Mouse (Mus musculus): Measurements from ENCODE around the gene Ptpre. TPM values are rescaled to one million over a fixed set of nuclear protein-coding genes. Genes with fewer than 3 reads are reported as not detected.
"Not testable (repeated sequence)": the region's sequence is repeated elsewhere in the genome, so short reads cannot be mapped to it uniquely, and the experiment has no call there.

Gene Ptpre
- polyA plus RNA-seq, 1 experiment from 2014 or later, result 3.0 TPM

DNA sequence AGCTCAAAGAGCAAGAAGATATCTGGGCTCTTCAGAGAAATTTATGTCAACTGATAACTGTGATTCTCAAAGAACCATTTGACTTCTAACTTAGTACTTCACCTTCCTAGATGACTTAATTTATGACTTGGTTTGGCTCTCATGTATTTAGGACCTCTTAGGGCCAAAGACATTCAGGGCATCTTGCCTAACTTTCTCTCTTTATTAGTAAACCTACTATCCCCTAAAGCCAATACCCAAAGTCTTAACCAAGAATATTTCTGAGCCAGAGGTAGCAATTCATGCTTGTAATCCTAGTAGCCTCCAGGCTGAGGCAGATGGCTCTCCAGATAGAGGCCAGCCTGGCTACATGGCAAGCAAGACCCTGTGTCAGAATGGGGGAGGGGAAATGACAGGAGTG is 123.0 kb downstream of the Ptpre start:
- Histone ChIP-seq H3K4me2 (ENCODE audit: low read depth, low read length) (no peak overlapping the region), H3K9me3 (replicated peaks; ENCODE audit: control insufficient read depth, low read length) (no peaks in the 10 kb centered on the region), H3K36me3 (ENCODE audit: control insufficient read depth, insufficient read depth) (no peaks in the 10 kb centered on the region), H3K27me3 (ENCODE audit: control insufficient read depth, insufficient read depth, low read depth, low read length) (no peaks in the 10 kb centered on the region), H3K4me1 (ENCODE audit: control insufficient read depth, low read depth, low read length) (no peaks in the 10 kb centered on the region), H3K4me3 (ENCODE audit: low read depth, low read length) (no peak overlapping the region), H3K27ac (ENCODE audit: low read length) (no peak overlapping the region), H3K9ac (ENCODE audit: low read depth, low read length) (no peak overlapping the region)
- no peak for ATAC-seq (ENCODE audit: low read depth)

DNA sequence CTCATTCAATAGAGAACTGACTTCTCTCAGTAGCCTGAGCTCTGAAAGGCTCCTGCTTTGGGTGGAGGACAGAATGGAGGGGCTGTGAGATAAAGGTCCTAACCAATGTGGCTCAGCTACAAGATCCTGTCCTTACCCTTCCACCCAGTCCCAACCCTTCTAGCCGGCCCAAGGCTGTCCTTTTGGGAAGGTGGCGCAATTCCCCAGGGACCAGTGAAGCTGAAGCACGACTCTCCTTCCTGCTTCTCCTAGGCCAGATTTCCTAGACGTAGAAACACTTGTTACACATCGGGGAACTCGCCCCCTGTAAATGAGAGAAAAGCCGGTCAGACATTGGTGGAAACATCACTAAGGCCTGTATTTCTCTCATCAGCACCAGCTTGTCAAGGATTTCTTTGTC is 126.9 kb downstream of the Ptpre start:
- no peak overlapping the region for H3K9ac ChIP-seq (ENCODE audit: low read depth, low read length)
- no peaks in the 10 kb centered on the region for H3K27me3 ChIP-seq (ENCODE audit: control insufficient read depth, insufficient read depth, low read depth, low read length)
- no peaks in the 10 kb centered on the region for H3K4me1 ChIP-seq (ENCODE audit: control insufficient read depth, low read depth, low read length)
- 63% methylated on average over 7 of the region's 7 CpGs for WGBS (ENCODE audit: insufficient replicate concordance)
- no peaks in the 10 kb centered on the region for H3K36me3 ChIP-seq (ENCODE audit: control insufficient read depth, insufficient read depth)
- no peak for ATAC-seq (ENCODE audit: low read depth)
- no peak overlapping the region for H3K4me2 ChIP-seq (ENCODE audit: low read depth, low read length)
- H3K4me3 ChIP-seq (ENCODE audit: low read depth, low read length), result no peak overlapping the region
- no peak overlapping the region for H3K27ac ChIP-seq (ENCODE audit: low read length)
- no peaks in the 10 kb centered on the region for H3K9me3 ChIP-seq (replicated peaks; ENCODE audit: control insufficient read depth, low read length)

DNA sequence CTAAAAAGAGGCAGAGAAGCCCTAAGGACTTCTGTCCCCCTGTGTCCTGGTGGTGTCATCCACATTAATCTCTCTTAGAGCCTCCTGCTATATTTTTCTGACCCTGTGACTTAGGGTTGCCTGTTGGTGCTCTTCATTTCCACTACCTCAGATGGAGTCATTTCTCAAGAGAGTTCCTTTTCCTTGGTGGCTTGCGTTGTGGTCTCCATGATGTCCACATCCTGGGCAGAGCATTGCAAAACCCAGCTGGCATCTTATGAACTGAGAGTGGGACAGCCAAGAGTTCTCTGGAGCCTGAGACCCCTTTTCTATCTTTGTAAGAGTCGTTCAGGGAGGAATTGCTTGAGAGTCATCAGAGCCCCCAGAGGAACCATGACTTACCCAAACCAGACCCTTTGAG is 129.0 kb downstream of the Ptpre start:
- H3K27me3 ChIP-seq (ENCODE audit: control insufficient read depth, insufficient read depth, low read depth, low read length), result no peaks in the 10 kb centered on the region
- no peak overlapping the region for H3K4me2 ChIP-seq (ENCODE audit: low read depth, low read length)
- WGBS (ENCODE audit: insufficient replicate concordance), result 61% methylated on average over 2 of the region's 2 CpGs
- no peak for ATAC-seq (ENCODE audit: low read depth)
- H3K27ac ChIP-seq (ENCODE audit: low read length), result no peak overlapping the region
- no peaks in the 10 kb centered on the region for H3K4me1 ChIP-seq (ENCODE audit: control insufficient read depth, low read depth, low read length)
- no peak overlapping the region for H3K9ac ChIP-seq (ENCODE audit: low read depth, low read length)
- H3K4me3 ChIP-seq (ENCODE audit: low read depth, low read length), result no peak overlapping the region
- no peaks in the 10 kb centered on the region for H3K36me3 ChIP-seq (ENCODE audit: control insufficient read depth, insufficient read depth)
- no peaks in the 10 kb centered on the region for H3K9me3 ChIP-seq (replicated peaks; ENCODE audit: control insufficient read depth, low read length)

DNA sequence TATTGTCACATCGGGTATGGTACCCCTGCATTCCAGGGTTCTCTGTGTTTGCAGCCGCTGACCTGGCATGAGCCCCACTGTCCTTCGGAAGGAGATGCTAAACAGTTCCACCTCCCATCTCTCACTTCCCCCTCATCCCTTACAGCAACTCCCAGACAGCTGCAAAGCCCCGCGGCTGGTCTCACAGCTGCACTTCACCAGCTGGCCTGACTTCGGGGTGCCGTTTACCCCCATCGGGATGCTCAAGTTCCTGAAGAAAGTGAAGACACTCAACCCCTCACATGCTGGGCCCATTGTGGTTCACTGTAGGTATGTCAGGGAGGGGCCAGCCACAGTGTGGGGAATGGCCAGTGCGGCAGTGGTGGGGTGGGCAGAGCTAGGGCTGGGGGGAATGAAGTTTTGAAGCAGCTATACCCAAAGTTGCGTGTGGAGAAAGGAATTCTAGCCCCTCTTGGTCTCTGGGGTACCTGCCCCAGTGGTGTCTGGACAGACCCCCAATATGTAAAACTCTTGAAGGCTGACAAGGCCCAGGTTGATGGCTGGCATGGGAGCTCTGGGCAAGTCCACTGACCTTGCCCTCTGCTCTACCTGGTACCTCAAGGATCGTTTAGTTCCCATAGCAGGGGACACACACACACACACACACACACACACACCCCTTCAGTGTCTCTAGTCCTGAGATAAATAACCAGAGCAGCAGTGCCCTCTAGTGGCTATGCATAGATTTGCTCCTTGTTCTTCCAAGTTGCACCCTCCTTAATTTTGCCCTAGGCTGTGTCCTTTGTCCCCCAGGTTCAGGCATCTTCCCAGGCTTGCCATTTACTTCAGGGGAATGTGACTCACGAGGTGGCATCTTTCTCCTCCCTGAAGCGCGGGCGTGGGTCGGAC is 131.8 kb downstream of the Ptpre start:
- Histone ChIP-seq H3K27ac (ENCODE audit: low read length) (no peak overlapping the region), H3K9me3 (replicated peaks; ENCODE audit: control insufficient read depth, low read length) (no peaks in the 10 kb centered on the region), H3K9ac (ENCODE audit: low read depth, low read length) (no peak overlapping the region), H3K36me3 (ENCODE audit: control insufficient read depth, insufficient read depth) (no peaks in the 10 kb centered on the region), H3K4me1 (ENCODE audit: control insufficient read depth, low read depth, low read length) (no peaks in the 10 kb centered on the region), H3K4me3 (ENCODE audit: low read depth, low read length) (no peak overlapping the region), H3K27me3 (ENCODE audit: control insufficient read depth, insufficient read depth, low read depth, low read length) (no peaks in the 10 kb centered on the region), H3K4me2 (ENCODE audit: low read depth, low read length) (no peak overlapping the region)
- ATAC-seq (ENCODE audit: low read depth), result 0 out of 2 replicates have a peak, but pooled peaks have one; percentile 25
- 53% methylated on average over 16 of the region's 16 CpGs for WGBS (ENCODE audit: insufficient replicate concordance)

DNA sequence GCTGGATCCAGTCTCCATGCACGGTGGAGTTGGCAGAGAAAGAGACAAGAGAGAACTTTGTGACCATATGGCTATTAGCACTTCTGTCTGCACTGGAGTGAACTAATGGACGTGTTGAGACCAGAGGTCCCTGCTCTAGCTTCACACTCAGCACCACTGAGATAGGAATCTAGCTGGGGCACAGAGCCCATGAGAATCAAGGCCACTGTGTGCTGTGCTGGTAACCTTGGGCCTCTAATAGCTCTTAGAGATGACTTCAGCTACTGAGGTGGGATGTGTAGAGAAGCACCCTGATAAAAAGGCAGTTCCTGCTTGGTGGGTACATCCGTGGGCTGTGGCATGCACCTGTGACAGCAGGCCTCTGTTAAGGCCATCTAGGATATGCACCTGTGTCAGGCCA is 136.3 kb downstream of the Ptpre start:
- ATAC-seq (ENCODE audit: low read depth), result no peak
- Histone ChIP-seq H3K4me3 (ENCODE audit: low read depth, low read length) (no peak overlapping the region), H3K27ac (ENCODE audit: low read length) (no peak overlapping the region), H3K9ac (ENCODE audit: low read depth, low read length) (no peak overlapping the region), H3K9me3 (replicated peaks; ENCODE audit: control insufficient read depth, low read length) (no peaks in the 10 kb centered on the region), H3K4me1 (ENCODE audit: control insufficient read depth, low read depth, low read length) (no peaks in the 10 kb centered on the region), H3K36me3 (ENCODE audit: control insufficient read depth, insufficient read depth) (no peaks in the 10 kb centered on the region), H3K27me3 (ENCODE audit: control insufficient read depth, insufficient read depth, low read depth, low read length) (no peaks in the 10 kb centered on the region), H3K4me2 (ENCODE audit: low read depth, low read length) (no peak overlapping the region)
- WGBS (ENCODE audit: insufficient replicate concordance), result 61% methylated on average over 3 of the region's 3 CpGs

DNA sequence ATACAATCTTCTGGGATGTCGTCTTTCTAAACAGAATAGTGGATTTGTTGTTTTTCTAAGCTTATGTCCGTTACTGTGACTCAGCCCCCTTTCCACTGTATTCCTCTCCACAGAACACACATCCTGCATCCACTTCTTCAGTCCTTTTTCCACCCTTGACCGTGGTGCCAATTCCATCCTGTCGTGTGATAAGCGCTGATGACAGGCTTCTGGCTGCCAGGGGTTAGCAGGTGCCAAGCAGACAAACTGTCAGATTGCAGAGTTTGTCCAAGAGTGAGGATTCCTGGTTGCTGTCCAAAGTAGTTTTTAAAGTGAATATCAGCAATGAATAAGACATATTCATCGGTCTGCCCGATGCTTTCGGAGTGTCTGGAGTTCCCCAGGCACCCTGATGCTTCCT is 139.4 kb downstream of the Ptpre start:
- Histone ChIP-seq H3K4me3 (ENCODE audit: low read depth, low read length) (no peak overlapping the region), H3K27ac (ENCODE audit: low read length) (no peak overlapping the region), H3K9me3 (replicated peaks; ENCODE audit: control insufficient read depth, low read length) (no peaks in the 10 kb centered on the region), H3K4me2 (ENCODE audit: low read depth, low read length) (no peak overlapping the region), H3K27me3 (ENCODE audit: control insufficient read depth, insufficient read depth, low read depth, low read length) (no peaks in the 10 kb centered on the region), H3K9ac (ENCODE audit: low read depth, low read length) (no peak overlapping the region), H3K4me1 (ENCODE audit: control insufficient read depth, low read depth, low read length) (no peaks in the 10 kb centered on the region), H3K36me3 (ENCODE audit: control insufficient read depth, insufficient read depth) (no peaks in the 10 kb centered on the region)
- 71% methylated on average over 8 of the region's 8 CpGs for WGBS (ENCODE audit: insufficient replicate concordance)
- no peak for ATAC-seq (ENCODE audit: low read depth)

DNA sequence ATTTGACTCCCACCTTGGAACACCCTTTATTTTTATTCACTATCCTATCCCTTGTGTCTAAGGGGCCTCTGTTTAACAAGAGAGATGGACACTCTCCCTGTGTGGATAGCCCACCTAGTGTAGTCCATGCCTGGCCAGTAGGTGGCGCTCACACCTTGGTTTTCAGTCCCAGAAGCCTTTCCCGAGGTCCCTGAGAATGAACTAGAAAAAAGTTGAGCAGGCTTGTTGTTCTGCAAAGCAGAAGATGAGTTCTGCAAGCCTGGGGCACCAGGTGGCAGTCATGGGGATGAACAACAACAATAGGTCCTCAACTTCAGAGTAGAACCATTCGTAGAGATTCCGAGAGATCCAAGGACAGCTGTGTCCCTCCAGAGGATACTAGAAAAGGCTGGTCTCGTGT is 143.1 kb downstream of the Ptpre start:
- no peak overlapping the region for H3K9ac ChIP-seq (ENCODE audit: low read depth, low read length)
- 62% methylated on average over 5 of the region's 5 CpGs for WGBS (ENCODE audit: insufficient replicate concordance)
- H3K9me3 ChIP-seq (replicated peaks; ENCODE audit: control insufficient read depth, low read length), result no peaks in the 10 kb centered on the region
- H3K27me3 ChIP-seq (ENCODE audit: control insufficient read depth, insufficient read depth, low read depth, low read length), result no peaks in the 10 kb centered on the region
- ATAC-seq (ENCODE audit: low read depth), result 0 out of 2 replicates have a peak, but pooled peaks have one; percentile 22
- H3K36me3 ChIP-seq (ENCODE audit: control insufficient read depth, insufficient read depth), result peaks cover 9% of the 10 kb centered on the region
- no peaks in the 10 kb centered on the region for H3K4me1 ChIP-seq (ENCODE audit: control insufficient read depth, low read depth, low read length)
- H3K4me3 ChIP-seq (ENCODE audit: low read depth, low read length), result no peak overlapping the region
- H3K27ac ChIP-seq (ENCODE audit: low read length), result no peak overlapping the region
- no peak overlapping the region for H3K4me2 ChIP-seq (ENCODE audit: low read depth, low read length)

DNA sequence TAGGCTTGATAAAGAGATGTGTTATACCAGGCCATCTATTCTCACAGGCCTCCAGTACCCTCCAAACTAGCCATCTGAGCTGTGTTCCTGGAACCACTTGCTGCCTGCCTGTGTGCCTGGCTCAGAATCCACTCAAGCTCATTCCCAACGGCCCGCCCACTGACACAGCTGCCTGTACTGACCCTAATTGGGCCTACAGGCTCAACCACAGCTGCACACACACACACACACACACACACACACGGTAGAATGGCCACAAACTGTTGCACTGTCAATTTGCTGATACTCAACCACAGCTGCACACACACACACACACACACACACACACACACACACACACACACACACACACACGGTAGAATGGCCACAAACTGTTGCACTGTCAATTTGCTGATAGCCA is 146.8 kb downstream of the Ptpre start:
- not testable (repeated sequence) for H3K27ac ChIP-seq (ENCODE audit: low read length); ATAC-seq (ENCODE audit: low read depth); H3K27me3 ChIP-seq (ENCODE audit: control insufficient read depth, insufficient read depth, low read depth, low read length); H3K4me2 ChIP-seq (ENCODE audit: low read depth, low read length); H3K9ac ChIP-seq (ENCODE audit: low read depth, low read length); H3K4me1 ChIP-seq (ENCODE audit: control insufficient read depth, low read depth, low read length); H3K4me3 ChIP-seq (ENCODE audit: low read depth, low read length); H3K9me3 ChIP-seq (replicated peaks; ENCODE audit: control insufficient read depth, low read length)
- 56% methylated on average over 4 of the region's 4 CpGs for WGBS (ENCODE audit: insufficient replicate concordance)
- peaks cover 45% of the 10 kb centered on the region for H3K36me3 ChIP-seq (ENCODE audit: control insufficient read depth, insufficient read depth)

DNA sequence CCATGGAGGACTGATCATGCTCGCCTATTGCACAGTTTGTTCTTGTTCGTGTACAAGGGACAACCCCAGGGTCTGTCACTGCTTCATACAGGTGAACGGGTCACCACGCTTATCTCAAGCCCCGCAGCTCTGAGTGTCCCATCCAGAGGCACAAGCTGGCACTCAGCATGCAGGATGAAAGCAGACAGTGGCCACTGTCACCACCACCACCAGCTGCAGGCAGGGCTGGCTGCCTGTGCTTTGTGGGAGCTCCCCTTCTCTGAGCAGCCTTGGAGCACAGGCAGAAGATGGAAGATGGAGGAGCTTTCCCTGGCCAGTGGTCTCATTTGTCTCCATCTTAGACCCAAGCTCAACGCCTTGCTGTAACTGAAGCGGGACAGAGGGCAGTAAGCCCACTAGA is 147.7 kb downstream of the Ptpre start:
- ATAC-seq (ENCODE audit: low read depth), result peak; percentile 9; the same call in 1 of the 2 replicates
- 72% methylated on average over 7 of the region's 7 CpGs for WGBS (ENCODE audit: insufficient replicate concordance)
- Histone ChIP-seq H3K27me3 (ENCODE audit: control insufficient read depth, insufficient read depth, low read depth, low read length) (no peaks in the 10 kb centered on the region), H3K27ac (ENCODE audit: low read length) (no peak overlapping the region), H3K4me1 (ENCODE audit: control insufficient read depth, low read depth, low read length) (no peaks in the 10 kb centered on the region), H3K4me2 (ENCODE audit: low read depth, low read length) (no peak overlapping the region), H3K9me3 (replicated peaks; ENCODE audit: control insufficient read depth, low read length) (no peaks in the 10 kb centered on the region), H3K4me3 (ENCODE audit: low read depth, low read length) (no peak overlapping the region), H3K9ac (ENCODE audit: low read depth, low read length) (no peak overlapping the region), H3K36me3 (ENCODE audit: control insufficient read depth, insufficient read depth) (peaks cover 53% of the 10 kb centered on the region)

All from liver, embryonic 16.5 days (tissue).